Mouse (Mus musculus) c-Kit-negative CD71-positive TER-119-positive erythroid progenitor cells, embryonic 14.5 days (primary cell): ENCODE data around the gene Oser1.
A peak's percentile ranks its signal among the peaks of the same experiment; 100 is the strongest.
"Not testable (repeated sequence)": the region's sequence is repeated elsewhere in the genome, so short reads cannot be mapped to it uniquely, and the experiment has no call there.

Source experiments
- DNase-seq: peaks from one replicate; pipeline ENCODE4 v3.0.0-alpha.2; 2013; ENCODE audit warnings: low read depth, low spot score

Gene Oser1

GRCm38 (mm10) chr2:163424597-163424996 lies at the start of gene Oser1:
TSS of gene Oser1 (minus strand) at chr2:163424697.
- DNase-seq = no peak

- peak; percentile 96 for DNase-seq
Measured at GRCm38 (mm10) chr2:163472466-163472851, 48.0 kb upstream of the Oser1 start, which contains the start of gene Fitm2. TSS of gene Fitm2 (minus strand) at chr2:163472629.

DNA sequence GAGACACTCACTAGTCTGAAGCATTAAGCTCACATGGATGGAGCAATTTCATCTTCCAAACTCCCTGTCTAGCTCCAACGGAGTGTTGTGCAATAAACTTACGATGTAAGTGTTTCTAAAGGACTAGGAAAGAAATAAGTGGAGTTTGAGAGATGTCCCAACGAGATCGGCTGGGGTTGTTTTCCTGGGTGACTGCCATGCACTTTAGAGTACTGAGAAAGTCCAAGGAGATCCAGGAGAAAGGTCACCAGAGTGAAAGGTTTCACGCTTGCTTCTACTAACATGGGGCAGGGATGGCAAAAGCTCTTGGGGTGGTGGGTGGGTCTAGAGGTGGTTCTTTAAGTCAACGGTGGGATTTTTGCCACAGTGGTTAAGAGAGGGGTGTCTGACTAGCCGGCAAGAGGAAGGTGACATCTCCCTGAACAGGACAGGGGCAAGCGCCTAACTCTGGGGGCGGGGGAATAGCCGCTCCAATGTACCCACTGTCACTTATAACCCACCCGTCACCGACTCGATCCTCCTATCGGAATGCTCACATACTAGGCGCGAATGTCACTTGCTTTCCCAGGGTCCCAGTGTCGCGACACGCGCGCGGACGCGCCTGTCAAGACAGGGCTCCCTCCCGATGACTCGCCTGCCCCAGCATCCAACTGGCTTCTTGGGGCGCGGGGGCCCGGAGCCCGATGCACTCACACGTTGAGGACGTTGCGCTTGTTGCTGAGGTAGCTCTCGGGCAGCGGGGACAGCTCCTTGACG lies 47.4 kb upstream of the Oser1 start:
- DNase-seq = peak; percentile 3

DNA sequence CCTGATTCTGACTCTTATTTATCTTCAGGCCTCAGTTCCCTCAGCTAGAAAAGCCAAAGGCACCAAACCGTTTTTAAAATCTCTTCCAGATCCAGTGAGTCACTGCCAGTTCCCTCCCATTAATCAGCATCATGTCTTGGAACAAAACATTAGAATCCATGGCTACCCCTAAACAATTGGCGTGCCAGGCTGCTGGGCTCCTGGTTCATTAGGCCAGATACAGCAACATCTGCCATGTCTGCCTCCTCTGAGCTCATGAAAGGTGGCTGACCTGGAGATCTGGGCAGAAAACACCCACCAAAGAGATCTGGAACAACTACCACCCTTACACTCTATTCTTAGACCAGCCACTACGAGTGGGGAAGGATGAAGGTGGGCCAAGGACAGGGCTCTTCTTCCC lies 46.6 kb upstream of the Oser1 start:
- no peak for DNase-seq

- DNase-seq = no peak
Measured at GRCm38 (mm10) chr2:163469711-163470110, 45.2 kb upstream of the Oser1 start.

DNA sequence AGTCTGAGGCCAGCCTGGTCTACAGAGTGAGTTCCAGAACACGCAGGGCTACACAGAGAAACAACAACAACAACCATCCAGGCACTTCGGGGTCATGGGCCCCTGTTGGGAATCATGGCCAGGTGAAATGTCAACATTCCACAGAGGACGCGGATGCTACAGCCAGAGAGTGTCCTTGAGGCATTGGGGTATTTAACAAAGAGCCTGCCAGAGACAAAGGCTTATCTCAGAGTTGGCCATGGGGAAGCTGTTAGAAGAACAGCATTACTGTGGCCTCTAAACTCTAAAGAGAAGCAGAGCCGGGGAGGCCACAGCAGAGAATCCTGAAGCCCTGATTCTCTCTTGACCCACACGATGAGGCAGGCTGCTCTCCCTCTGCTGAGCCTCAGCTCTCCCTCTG lies 44.4 kb upstream of the Oser1 start:
- DNase-seq = no peak

- DNase-seq = no peak
Measured at GRCm38 (mm10) chr2:163467585-163467984, 43.1 kb upstream of the Oser1 start.

DNA sequence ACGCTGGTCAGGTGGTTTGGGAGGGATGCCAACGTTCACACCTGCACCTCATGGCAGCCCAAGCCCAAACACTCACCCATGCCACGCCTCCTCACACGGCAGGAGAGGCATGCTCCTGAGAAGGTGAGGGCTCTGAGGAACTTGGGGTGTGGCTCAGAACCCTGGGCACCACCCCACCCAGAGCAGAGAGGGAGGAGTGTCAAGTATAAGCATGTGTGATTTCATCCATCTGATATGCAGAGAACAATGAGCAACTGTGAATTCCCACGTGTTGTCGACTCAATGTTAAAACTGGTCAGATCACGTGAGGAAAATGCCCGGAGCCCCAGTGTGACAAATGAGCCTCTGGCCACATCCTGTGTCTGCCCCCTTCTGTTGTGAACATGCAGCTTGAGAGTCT lies 42.3 kb upstream of the Oser1 start:
- DNase-seq = no peak

GRCm38 (mm10) chr2:163464562-163464961 lies 40.1 kb upstream of the Oser1 start:
- DNase-seq = no peak

GRCm38 (mm10) chr2:163463998-163464397 lies 39.5 kb upstream of the Oser1 start:
- DNase-seq = no peak

DNA sequence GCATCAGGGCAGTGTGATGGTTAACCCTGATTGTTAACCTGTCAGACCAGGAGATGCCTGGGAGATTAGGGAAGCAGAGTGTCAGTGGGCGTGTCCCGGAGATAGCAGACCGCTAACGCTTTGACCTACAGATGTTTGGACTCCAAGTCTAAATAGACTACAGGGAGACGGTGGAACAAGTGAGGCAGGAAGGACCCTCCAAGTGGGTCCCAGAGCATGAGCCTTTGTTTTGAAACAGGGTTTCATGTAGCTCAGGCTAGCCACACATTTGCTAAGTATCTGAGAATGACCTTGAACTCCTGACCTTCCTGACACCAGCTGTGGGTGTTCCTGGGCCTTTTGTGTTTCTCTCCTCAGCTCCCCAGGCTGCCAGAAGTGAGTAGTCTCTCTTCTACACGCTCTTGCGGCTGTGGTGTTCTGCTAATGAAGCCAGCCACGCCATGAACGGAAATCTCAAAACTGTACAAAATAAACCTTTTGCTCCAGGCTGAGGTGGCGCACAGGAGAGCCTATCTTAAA lies 38.8 kb upstream of the Oser1 start:
- no peak for DNase-seq

GRCm38 (mm10) chr2:163462801-163463200 lies 38.3 kb upstream of the Oser1 start:
- no peak for DNase-seq

DNA sequence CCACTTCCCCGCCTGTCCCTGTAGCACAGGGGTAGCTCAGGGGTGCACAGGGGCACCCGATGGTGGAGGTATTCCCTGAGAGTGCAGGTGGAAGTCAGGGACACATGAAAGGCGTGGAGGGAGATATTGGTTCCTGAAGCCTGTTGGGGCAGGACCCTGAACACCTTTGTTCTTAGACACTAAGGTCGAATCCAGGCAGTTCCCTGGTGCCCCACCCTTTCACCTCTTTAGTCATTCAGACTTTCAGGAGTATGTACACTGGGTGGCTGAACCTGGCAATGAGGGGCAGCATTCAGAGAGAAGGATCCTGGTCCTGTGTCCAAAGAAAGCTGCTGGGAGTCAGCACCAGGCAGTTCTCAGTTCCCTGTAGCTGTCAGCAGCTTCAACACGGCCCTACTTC lies 37.9 kb upstream of the Oser1 start:
- DNase-seq = no peak

DNA sequence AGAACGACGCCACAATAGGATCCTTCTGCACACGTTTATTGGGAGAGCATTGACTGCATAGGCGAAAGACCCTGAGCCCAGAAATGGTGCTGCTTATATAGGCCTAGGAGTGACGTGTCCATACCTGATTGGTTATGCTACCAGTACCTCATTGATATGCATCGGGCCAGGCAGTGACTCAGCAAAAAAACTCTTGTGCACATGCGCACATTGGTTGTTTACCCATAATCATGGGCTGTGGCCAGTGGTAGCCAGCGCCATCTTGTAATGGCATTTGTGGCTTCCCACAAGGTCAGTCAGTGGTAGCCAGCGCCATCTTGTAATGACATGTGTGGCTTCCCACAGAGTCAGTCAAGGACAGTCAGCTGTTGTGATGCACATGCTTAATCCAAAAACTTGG lies 36.8 kb upstream of the Oser1 start:
- not testable (repeated sequence) for DNase-seq

DNA sequence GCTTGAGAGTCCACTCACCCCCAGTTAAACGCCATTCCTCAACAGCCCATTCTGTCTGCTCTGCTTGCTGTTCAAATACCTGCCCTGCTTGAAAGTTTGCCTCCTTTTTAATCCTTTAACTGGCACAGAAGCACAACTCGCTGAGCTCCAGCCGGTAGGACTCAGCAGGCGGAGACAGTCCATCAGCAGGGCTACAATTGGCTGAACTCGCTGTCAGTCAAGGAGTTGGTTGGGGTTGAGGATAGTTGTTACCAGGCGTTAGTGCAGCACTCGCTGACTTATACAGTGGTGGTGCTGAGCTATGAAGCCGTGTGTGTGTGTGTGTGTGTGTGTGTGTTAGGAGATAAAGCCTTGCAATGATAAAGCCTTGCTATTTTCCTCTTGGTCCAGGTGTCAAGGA lies 36.1 kb upstream of the Oser1 start:
- DNase-seq = no peak

- DNase-seq = no peak
Measured at GRCm38 (mm10) chr2:163459380-163459779, 34.9 kb upstream of the Oser1 start.

DNA sequence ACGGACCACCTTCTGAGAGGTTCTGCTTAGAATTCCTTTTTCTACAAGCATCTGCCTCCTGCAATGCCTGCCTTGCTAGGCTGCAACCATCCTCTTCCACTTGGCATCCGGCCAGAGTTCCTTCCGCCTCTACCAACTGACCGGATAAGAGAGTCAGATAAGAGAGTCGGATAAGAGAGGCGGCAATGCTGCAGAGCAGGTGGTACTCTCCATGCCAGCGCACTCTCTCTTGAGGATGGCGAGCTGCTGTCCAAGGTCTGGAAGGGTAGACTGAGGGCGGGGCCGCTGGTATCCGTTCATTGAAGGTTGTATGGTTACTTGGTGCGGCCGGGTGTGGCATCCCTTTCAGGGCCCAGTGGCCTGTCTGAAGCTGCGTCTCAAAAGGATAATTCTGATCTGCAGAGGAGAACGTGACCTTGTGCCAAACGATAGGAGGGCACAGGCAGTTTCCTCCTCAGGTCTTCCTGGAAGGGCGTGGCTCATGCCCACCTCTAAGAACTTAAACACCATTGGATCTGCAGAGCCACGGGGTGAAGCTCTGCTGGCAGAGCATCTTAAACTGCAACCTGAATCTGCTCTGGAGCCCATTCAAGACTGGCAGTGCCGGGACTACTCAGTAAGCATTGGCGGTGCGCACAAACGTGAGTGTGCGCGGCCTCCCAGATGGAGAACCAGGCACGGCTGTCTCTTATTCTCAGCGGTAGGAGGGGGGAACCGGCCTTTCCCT lies 34.2 kb upstream of the Oser1 start:
- no peak for DNase-seq

DNA sequence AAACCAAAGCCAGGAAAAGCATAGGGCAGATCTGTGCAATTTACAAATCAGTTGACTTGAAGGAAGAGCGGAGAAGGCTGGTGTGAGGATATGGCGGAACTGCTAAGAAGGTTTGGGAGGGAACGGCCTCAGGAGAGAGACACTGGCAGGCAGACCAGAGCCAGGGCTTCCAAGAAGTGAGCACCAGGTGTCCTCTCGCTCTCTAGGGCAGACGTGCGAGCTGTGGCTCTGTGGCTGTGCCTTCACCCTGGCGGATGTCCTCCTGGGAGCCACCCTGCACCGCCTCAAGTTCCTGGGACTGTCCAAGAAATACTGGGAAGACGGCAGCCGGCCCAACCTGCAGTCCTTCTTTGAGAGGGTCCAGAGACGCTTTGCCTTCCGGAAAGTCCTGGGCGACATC lies 28.9 kb upstream of the Oser1 start:
- DNase-seq = no peak

DNA sequence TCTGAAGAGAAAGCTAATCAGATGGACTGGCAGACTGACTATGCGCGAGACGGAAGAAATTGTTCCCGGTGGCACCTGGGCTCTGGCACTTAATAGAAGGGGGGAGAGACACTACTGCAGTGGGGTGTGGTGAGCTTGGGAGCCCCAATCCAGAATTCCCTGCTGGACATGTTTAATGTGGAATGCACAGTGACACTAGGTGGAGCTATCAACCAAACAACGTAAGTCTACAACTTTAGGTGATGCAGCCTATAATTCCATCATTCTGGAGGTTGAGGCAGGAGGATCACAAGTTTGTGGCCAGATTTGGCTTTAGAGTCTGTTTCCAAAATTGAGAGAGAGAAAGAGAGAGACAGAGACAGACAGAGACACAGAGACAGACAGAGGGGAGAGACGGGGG lies 28.2 kb upstream of the Oser1 start:
- DNase-seq = no peak

DNA sequence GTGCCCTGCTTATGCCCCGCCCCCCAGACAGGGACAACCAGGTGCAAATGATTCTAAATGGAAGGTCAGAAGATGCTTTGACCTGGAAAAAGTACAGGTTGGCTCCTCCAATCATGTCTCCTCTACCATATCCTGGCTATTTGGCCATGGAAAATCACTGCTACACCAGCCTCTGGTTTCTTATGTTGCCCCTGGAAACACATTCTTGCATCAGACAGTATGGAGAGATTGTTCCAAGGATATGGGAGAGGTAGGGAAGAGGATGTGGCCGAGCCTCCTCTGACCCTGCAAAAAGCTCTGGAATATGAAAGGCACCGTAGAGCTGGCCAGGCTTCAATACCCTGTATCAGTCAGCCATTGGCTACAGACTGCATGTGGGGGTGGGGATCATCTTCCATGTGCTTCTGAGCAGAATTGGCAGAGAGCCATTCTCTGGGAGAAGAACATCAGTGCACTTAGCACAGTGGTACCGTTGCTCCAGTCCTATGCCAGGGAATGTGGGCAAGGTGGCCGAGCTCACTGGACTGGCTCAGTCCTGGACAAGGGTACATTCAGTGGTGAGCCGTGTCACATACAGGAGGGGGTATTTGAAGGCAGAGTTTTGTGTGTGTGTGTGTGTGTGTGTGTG lies 26.3 kb upstream of the Oser1 start:
- DNase-seq = no peak

DNA sequence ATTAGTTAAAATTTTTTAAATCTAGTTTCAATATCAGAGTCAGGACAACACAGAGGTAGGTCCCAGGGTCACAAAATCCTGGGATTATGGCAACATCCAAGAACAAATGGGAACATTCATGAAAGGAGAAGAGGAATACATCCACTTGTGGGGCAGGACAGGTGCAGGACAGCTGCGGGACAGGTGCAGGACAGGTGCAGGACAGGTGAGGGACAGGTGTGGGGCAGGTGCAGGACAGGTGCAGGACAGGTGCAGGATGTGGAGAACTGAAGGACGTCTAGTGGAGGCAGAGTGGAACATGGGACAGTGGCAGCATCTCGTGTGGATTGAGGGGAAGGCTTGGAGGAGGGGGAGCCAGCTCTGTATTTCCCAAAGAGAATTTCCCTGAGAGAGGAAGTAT lies 24.8 kb upstream of the Oser1 start:
- DNase-seq = no peak

- no peak for DNase-seq
Measured at GRCm38 (mm10) chr2:163447375-163447774, 22.9 kb upstream of the Oser1 start.

DNA sequence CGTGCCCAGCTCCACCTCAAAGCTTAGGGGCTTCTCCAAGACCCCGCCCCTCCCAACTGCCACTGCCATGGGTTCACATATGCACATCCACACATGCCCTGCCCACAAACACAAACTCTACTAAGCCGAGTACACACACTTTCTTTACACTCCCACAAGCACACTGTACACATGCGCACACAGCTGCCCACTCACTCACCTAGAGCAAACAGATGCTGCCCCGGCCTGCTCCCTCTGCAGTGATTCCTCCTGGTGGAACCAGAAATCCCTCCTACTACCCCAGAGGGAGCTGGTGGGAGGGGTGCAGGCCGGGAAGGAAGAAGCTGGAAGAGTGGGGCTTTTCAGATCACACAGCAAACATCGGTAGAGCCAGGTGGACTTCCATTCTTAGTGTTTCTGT lies 19.5 kb upstream of the Oser1 start:
- no peak for DNase-seq
